Comparison of ENCODE assay signal across 16 mouse cellular contexts in the genomic region with DNA sequence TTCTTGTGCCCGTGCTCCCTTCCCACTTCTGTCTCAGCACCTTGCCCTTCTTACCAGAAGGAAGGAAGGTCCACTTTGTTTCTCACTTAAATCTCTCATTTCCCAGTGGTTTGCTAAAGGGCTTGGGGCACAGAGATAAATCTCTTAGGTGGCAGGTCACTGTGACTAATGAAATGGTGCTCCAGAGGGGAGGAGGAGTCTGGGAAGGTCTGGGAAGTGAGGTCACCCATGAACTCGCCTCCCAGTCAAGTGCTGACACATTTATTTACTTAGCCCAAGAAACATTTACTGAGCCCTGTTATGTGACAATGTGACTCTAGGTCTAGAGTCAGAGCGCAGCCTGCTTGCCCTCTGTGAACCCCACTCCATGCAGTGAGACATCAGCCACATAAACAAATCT. TPM values are rescaled to one million over a fixed set of nuclear protein-coding genes. Genes with fewer than 3 reads are reported as not detected.
DNase-seq lines count a peak whose midpoint lies in the region; ATAC-seq lines count a peak whose summit lies in the region.
"Had no signal": no experiment of that assay in that cellular context is flagged by ENCODE, and none has a peak within 500 bp of the region (broad histone marks: within the 10 kb centered on the region; RNA-seq: fewer than 3 reads in every experiment).

No protein-coding gene starts in this region.

- peak; percentile 64 to 75 for DNase-seq in lung, adult 18-20 months
- no peak for DNase-seq in lung, postnatal 14 days
- DNase-seq in fibroblast of lung, adult 2 months (ENCODE audit: low read depth), result peak; percentile 37
- peak; percentile 16 to 62 for DNase-seq in kidney, postnatal 25 days
- no peak for DNase-seq in gastrocnemius, postnatal 4 days (ENCODE audit: low spot score in 2 of 2)
- DNase-seq in thymus, postnatal 0 days (ENCODE audit: low spot score), result no peak
- DNase-seq: cerebellum, adult 11-12 months; forebrain, postnatal 0 days; heart, adult 2 months; retina, postnatal 1 day had no signal

- no peaks in the 10 kb centered on the region for H3K9me3 ChIP-seq in stomach, embryonic 16.5 days (replicated peaks; ENCODE audit: control insufficient read depth, low read length)
- no peaks in the 10 kb centered on the region for H3K9me3 ChIP-seq in heart, embryonic 11.5 days (replicated peaks; ENCODE audit: control insufficient read depth, low read length)
- H3K9me3 ChIP-seq: embryonic facial prominence, embryonic 13.5 days; hindbrain, embryonic 12.5 days had no signal

- H3K4me3 ChIP-seq in stomach, embryonic 16.5 days (replicated peaks; ENCODE audit: low read length), result no peak overlapping the region
- H3K4me3 ChIP-seq in heart, embryonic 11.5 days (ENCODE audit: low read depth, low read length), result no peak overlapping the region
- H3K4me3 ChIP-seq: embryonic facial prominence, embryonic 13.5 days; heart, adult 2 months; hindbrain, embryonic 12.5 days; left cerebral cortex, adult 2 months had no signal

- H3K9ac ChIP-seq in stomach, embryonic 16.5 days (ENCODE audit: low read length), result no peak overlapping the region
- H3K9ac ChIP-seq in heart, embryonic 11.5 days (ENCODE audit: low read depth, low read length), result no peak overlapping the region
- H3K9ac ChIP-seq: embryonic facial prominence, embryonic 13.5 days; forebrain, postnatal 0 days; hindbrain, embryonic 12.5 days had no signal

- H3K27ac ChIP-seq in stomach, embryonic 16.5 days (ENCODE audit: low read length), result no peak overlapping the region
- H3K27ac ChIP-seq in heart, embryonic 11.5 days (ENCODE audit: low read depth, low read length), result no peak overlapping the region
- H3K27ac ChIP-seq: embryonic facial prominence, embryonic 13.5 days; heart, adult 2 months; hindbrain, embryonic 12.5 days; left cerebral cortex, adult 2 months had no signal

- H3K27me3 ChIP-seq in stomach, embryonic 16.5 days (ENCODE audit: control insufficient read depth, insufficient read depth, low read length), result peaks cover 29% of the 10 kb centered on the region
- H3K27me3 ChIP-seq in heart, embryonic 11.5 days (ENCODE audit: control insufficient read depth, insufficient read depth, low read length), result peaks cover 41% of the 10 kb centered on the region

- peak; percentile 72; the same call in 1 of the 2 replicates for ATAC-seq in stomach, embryonic 16.5 days (ENCODE audit: insufficient read depth, low FRiP score)
- ATAC-seq in heart, embryonic 11.5 days (replicated peaks; ENCODE audit: insufficient number of reproducible peaks, low FRiP score, low TSS enrichment), result no peak
- ATAC-seq: activated CD4-positive, CD25-positive, alpha-beta regulatory T cell, adult 4 months; forebrain, postnatal 0 days had no signal

- H3K36me3 ChIP-seq in stomach, embryonic 16.5 days (ENCODE audit: control insufficient read depth, insufficient read depth, low read length), result no peaks in the 10 kb centered on the region
- H3K36me3 ChIP-seq in heart, embryonic 11.5 days (ENCODE audit: control insufficient read depth, insufficient read depth, low read length), result no peaks in the 10 kb centered on the region
- H3K36me3 ChIP-seq: embryonic facial prominence, embryonic 13.5 days; hindbrain, embryonic 12.5 days had no signal

- peaks cover 7% of the 10 kb centered on the region; the same call in 1 of the 2 replicates for H3K4me1 ChIP-seq in stomach, embryonic 16.5 days (ENCODE audit: control insufficient read depth, insufficient read depth, low read length)
- peaks cover 20% of the 10 kb centered on the region for H3K4me1 ChIP-seq in heart, embryonic 11.5 days (ENCODE audit: control insufficient read depth, insufficient read depth, low read length)

- 3% methylated on average over 3 of the region's 3 CpGs for WGBS in stomach, embryonic 16.5 days
- 12% methylated on average over 3 of the region's 3 CpGs for WGBS in heart, embryonic 11.5 days (ENCODE audit: insufficient replicate concordance)

- no peak overlapping the region for H3K4me2 ChIP-seq in stomach, embryonic 16.5 days (ENCODE audit: low read depth, low read length)
- H3K4me2 ChIP-seq in heart, embryonic 11.5 days, result no peak overlapping the region
- H3K4me2 ChIP-seq: embryonic facial prominence, embryonic 13.5 days; hindbrain, embryonic 12.5 days had no signal

RNA-seq across cellular contexts. Expression of gene Lrtm2, which starts 2.6 kb away (rescaled TPM):
- 0.22 and 0.65 TPM in 2 replicates for polyA plus RNA-seq in stomach, embryonic 16.5 days (2015; fragmentation: Nextera tagmentation; extraction: Ambion mirVana)
- total RNA-seq in gastrocnemius, postnatal 4 days (2021), result under 1 TPM; 0.59 to 0.98 TPM
- polyA plus RNA-seq in heart, embryonic 11.5 days (2014; fragmentation: Nextera tagmentation; extraction: Ambion mirVana), result 0.20 TPM in 1 of 2 replicates, not detected in the other
- 0.36 and 0.38 TPM in 2 replicates for polyA plus RNA-seq in thymus, postnatal 0 days (2015; fragmentation: Nextera tagmentation; extraction: Ambion mirVana)
- polyA plus RNA-seq: activated CD4-positive, CD25-positive, alpha-beta regulatory T cell, adult 4 months; embryonic facial prominence, embryonic 13.5 days had no signal

Comparison
In these comparisons a context has a peak if more than half of its experiments do, and no peak if none do; other contexts are left out.
1. DNase-seq: peak in lung, adult 18-20 months (2 of 2), fibroblast of lung, adult 2 months (single experiment) and kidney, postnatal 25 days (2 of 2); none in lung, postnatal 14 days (single experiment), gastrocnemius, postnatal 4 days (0 of 2) and thymus, postnatal 0 days (single experiment).